Mouse (Mus musculus) monocyte, adult 2 months (primary cell): ENCODE measurements around the gene Haghl.
"Not testable (repeated sequence)": the region's sequence is repeated elsewhere in the genome, so short reads cannot be mapped to it uniquely, and the experiment has no call there.

ENCODE experiments used
- DNase-seq, 2 experiments: peaks; one replicate each; pipeline ENCODE4 v3.0.0; 2022; ENCODE audit warnings: low spot score in 2 of 2, low read depth in 1 of 2

Haghl gene

GRCm38 (mm10) chr17:25818851-25819780, 33.6 kb upstream of the Haghl start:
- no peak for DNase-seq

- DNase-seq: no peak
These were observed 32.2 kb upstream of the Haghl start for GRCm38 (mm10) chr17:25817662-25818061.

- DNase-seq: peak in 1 of 2 experiments; percentile 77
These were observed 28.0 kb upstream of the Haghl start for GRCm38 (mm10) chr17:25813471-25813870.

- no peak for DNase-seq
These were observed 25.4 kb upstream of the Haghl start for GRCm38 (mm10) chr17:25810890-25811289.

- DNase-seq: no peak
These were observed 24.3 kb upstream of the Haghl start for GRCm38 (mm10) chr17:25809606-25810340.

- DNase-seq: no peak
These were observed 23.5 kb upstream of the Haghl start, which contains the start of gene Fbxl16 for GRCm38 (mm10) chr17:25808789-25809605. Fbxl16 (plus strand) TSS chr17:25809085.

GRCm38 (mm10) chr17:25808028-25808427, 22.6 kb upstream of the Haghl start:
- DNase-seq: no peak

GRCm38 (mm10) chr17:25807452-25807851, 22.0 kb upstream of the Haghl start:
- not testable (repeated sequence) for DNase-seq

GRCm38 (mm10) chr17:25806507-25806906, 21.0 kb upstream of the Haghl start:
- DNase-seq: no peak

- DNase-seq: no peak
These were observed 17.5 kb upstream of the Haghl start for GRCm38 (mm10) chr17:25802825-25803517.

- DNase-seq: peak in 1 of 2 experiments; percentile 41
These were observed 15.6 kb upstream of the Haghl start for GRCm38 (mm10) chr17:25801029-25801428.

- DNase-seq: peak; percentile 55 to 65
These were observed 11.5 kb upstream of the Haghl start, which contains the start of gene Metrn for GRCm38 (mm10) chr17:25796951-25797369. Metrn (minus strand) TSS chr17:25797136.

GRCm38 (mm10) chr17:25796211-25796771, 10.8 kb upstream of the Haghl start:
- DNase-seq: no peak

GRCm38 (mm10) chr17:25795609-25796092, 10.2 kb upstream of the Haghl start, which contains the start of gene AC134908.4:
AC134908.4 (minus strand) TSS chr17:25795659.
- no peak for DNase-seq

- DNase-seq: no peak
These were observed 9.5 kb upstream of the Haghl start for GRCm38 (mm10) chr17:25794998-25795397.

GRCm38 (mm10) chr17:25794197-25794596, 8.7 kb upstream of the Haghl start:
- no peak for DNase-seq

- DNase-seq: no peak
These were observed 7.1 kb upstream of the Haghl start, which contains the start of gene Fam173a for GRCm38 (mm10) chr17:25792615-25793014. Fam173a (minus strand) TSS chr17:25792901.

GRCm38 (mm10) chr17:25791843-25792527, 6.5 kb upstream of the Haghl start:
- DNase-seq: peak; percentile 49 to 75

- no peak for DNase-seq
These were observed 5.9 kb upstream of the Haghl start for GRCm38 (mm10) chr17:25791320-25791842.
